Mouse (Mus musculus): Measurements from ENCODE around the gene Pdzrn3.

- TF ChIP-seq POLR2A (IDR thresholded peaks at IDR 0.05; ENCODE audit: borderline replicate concordance, insufficient read depth, low read length) = no peak
- TF ChIP-seq CTCF (IDR thresholded peaks at IDR 0.05; ENCODE audit: borderline replicate concordance, insufficient read depth, low read depth, low read length) = no peak
These were observed 102.9 kb downstream of the Pdzrn3 start for GRCm38 (mm10) chr6:101274846-101275245.
